Mouse (Mus musculus): ENCODE results near the gene Chdh. TPM values are rescaled to one million over a fixed set of nuclear protein-coding genes. Genes with fewer than 3 reads are reported as not detected.

Gene Chdh
- polyA plus RNA-seq, 1 experiment from 2014 or later, result 0.34 TPM

DNA sequence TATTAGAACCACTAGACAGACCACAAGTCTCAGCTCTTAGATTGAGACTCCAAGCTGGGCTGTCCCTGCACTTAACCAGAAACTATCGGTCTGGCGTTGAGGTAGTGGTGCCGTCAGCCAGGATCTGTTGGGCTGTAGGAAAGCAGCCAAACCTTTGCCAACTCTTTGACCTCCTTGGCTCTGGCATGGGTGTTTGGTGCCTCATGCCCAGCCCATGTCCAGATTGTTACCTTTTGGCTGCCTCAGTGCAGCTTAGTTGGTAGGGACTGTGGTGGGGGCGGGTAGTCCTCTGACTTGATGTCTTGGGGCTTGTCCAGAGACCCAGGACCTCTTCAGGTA, 9.6 kb downstream of the Chdh start:
- H3K9me3 ChIP-seq, result no peaks in the 10 kb centered on the region
- H3K27me3 ChIP-seq (ENCODE audit: insufficient read depth, poor library complexity, severe bottlenecking), result no peaks in the 10 kb centered on the region
- H3K4me1 ChIP-seq, result no peaks in the 10 kb centered on the region
- no peak for DNase-seq (ENCODE audit: low spot score)
- no peaks in the 10 kb centered on the region for H3K36me3 ChIP-seq
- no peak overlapping the region for H3K27ac ChIP-seq
- H3K4me3 ChIP-seq, result no peak overlapping the region
- 92% methylated on average over 4 of the region's 4 CpGs for WGBS

DNA sequence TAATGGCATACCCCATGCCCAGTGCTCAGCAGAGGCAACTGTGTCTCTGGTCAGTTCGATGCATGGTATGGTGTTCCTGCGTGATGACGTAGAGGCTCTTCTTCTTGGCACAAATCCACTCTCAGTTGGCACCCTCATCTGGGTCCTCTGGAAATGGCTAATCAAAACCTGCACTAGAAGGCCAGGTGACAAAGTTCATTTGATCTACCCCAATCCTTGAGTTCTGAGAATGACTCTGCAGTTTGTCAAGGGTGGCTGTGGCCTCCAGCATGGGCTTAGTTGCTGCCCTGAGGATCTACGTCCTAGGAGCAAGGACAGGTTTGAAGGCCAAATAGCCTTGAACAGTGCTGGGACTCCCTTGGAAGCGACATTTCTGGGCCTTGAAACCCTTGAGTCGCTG, 10.0 kb downstream of the Chdh start:
- Histone ChIP-seq H3K27me3 (ENCODE audit: insufficient read depth, poor library complexity, severe bottlenecking) (no peaks in the 10 kb centered on the region), H3K36me3 (no peaks in the 10 kb centered on the region), H3K27ac (no peak overlapping the region), H3K4me1 (no peaks in the 10 kb centered on the region), H3K9me3 (no peaks in the 10 kb centered on the region), H3K4me3 (no peak overlapping the region)
- no peak for DNase-seq (ENCODE audit: low spot score)
- WGBS, result 83% methylated on average over 6 of the region's 6 CpGs

DNA sequence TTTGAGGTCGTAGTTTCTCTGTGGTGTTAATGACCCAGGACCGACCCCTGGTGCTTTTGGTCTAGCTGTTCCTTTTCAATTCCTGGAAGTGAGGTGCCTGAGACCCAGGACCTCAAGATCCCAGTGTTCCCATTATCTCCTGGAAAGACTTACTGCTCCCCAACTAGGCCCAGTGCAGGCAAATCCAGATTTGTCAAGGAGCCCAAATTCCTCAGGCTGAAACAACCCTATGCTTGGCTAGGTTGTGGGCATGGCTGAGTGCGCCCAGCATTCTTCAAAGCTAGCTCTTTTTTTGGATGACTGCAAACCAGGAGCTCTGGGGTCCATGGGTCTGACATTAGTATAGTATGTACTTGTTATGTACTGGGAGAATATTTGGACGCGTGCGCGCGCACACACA, 10.6 kb downstream of the Chdh start:
- no peaks in the 10 kb centered on the region for H3K36me3 ChIP-seq
- H3K4me3 ChIP-seq, result no peak overlapping the region
- DNase-seq (ENCODE audit: low spot score), result no peak
- H3K27me3 ChIP-seq (ENCODE audit: insufficient read depth, poor library complexity, severe bottlenecking), result no peaks in the 10 kb centered on the region
- WGBS, result 91% methylated on average over 8 of the region's 8 CpGs
- no peaks in the 10 kb centered on the region for H3K4me1 ChIP-seq
- no peaks in the 10 kb centered on the region for H3K9me3 ChIP-seq
- no peak overlapping the region for H3K27ac ChIP-seq

DNA sequence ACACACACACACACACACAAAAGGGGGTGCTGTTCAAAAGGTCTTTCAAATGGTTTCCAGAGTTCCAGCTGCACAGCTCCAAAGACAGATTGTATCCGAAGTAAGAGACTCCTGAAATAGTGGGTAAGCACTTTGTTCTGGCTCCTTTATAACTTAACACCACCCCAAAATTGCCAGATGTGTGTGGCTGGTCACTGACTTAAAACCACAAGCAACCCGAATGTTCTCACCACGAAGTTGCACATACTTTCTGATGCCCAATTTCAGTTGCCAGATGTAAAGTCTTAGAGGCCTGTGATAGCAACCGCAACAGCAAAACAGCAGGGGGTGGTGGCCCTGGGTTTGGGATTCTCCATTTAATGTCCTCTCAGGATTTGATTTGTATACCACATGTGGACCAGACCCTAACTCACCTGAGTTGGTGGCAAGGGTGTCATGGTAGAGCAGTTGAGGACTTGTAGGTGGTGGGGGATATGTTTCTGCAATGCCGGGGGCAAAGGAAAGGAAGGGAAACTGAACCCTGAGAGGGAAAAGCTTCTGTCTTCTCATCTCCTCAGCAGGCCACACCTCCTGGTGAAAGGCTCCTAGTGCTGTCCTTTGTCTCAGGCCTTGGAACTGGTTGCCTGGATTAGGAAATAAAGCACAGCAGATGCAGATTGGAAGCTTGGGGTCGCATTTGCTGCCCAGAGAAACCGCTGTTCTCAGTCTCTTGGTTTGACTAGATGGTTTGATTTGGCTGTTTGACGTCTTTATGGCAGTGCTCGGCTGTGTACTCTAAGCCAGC, 11.2 kb downstream of the Chdh start:
- WGBS, result 63% methylated on average over 9 of the region's 9 CpGs
- Histone ChIP-seq H3K27ac (no peak overlapping the region), H3K27me3 (ENCODE audit: insufficient read depth, poor library complexity, severe bottlenecking) (no peaks in the 10 kb centered on the region), H3K4me3 (no peak overlapping the region), H3K9me3 (no peaks in the 10 kb centered on the region), H3K36me3 (no peaks in the 10 kb centered on the region), H3K4me1 (no peaks in the 10 kb centered on the region)
- no peak for DNase-seq (ENCODE audit: low spot score)

GRCm38 (mm10) chr14:30022471-30022870, 13.6 kb downstream of the Chdh start:
- DNase-seq (ENCODE audit: low spot score), result no peak
- Histone ChIP-seq H3K4me3 (no peak overlapping the region), H3K27ac (no peak overlapping the region), H3K27me3 (ENCODE audit: insufficient read depth, poor library complexity, severe bottlenecking) (no peaks in the 10 kb centered on the region), H3K4me1 (no peaks in the 10 kb centered on the region), H3K36me3 (no peaks in the 10 kb centered on the region), H3K9me3 (no peaks in the 10 kb centered on the region)
- 87% methylated on average over 6 of the region's 6 CpGs for WGBS

DNA sequence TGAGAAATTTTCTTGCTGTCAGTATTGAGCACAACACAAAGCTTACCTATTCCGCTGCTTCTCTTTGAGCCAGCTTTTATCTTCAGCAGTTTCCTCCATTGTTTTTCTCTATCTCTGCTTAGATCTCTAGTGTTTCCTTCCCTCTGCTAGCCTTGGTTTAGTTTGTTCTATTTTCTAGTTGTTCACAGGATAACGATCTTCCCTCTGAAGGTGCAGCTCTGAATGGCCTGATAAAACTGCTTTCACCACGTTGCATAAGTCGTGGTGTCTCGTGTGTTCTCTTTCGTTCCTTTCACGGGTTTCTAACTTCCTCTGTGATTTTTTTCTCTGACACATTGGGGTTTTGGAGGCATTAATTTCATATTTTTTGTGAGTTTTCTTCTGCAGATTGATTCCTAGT, 15.6 kb downstream of the Chdh start:
- no peaks in the 10 kb centered on the region for H3K9me3 ChIP-seq
- no peak overlapping the region for H3K4me3 ChIP-seq
- no peak overlapping the region for H3K27ac ChIP-seq
- DNase-seq (ENCODE audit: low spot score), result no peak
- 53% methylated on average over 7 of the region's 7 CpGs for WGBS
- H3K36me3 ChIP-seq, result no peaks in the 10 kb centered on the region
- H3K4me1 ChIP-seq, result no peaks in the 10 kb centered on the region
- no peaks in the 10 kb centered on the region for H3K27me3 ChIP-seq (ENCODE audit: insufficient read depth, poor library complexity, severe bottlenecking)

DNA sequence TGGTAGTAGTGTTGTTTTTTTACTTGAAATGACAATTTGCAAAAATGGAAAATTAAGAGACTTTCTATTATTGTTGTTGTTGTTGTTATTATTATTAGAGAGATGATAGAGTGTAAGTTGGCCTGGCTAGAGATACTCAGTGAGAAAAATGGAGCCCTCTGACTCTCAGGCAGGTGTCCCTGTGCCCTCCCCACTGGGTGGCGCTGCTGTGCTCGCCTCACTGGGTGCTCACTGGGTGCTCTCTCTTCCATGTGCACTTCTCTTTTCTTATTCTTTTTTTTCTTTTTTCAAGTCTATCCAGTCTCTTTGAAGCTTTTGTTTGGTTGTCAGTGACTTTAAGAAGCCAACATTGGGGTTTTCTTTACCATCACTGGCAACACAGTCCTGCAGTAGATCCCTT, 18.6 kb downstream of the Chdh start:
- Histone ChIP-seq H3K27me3 (ENCODE audit: insufficient read depth, poor library complexity, severe bottlenecking) (no peaks in the 10 kb centered on the region), H3K27ac (no peak overlapping the region), H3K36me3 (no peaks in the 10 kb centered on the region; the same call in 1 of the 2 replicates), H3K4me1 (no peaks in the 10 kb centered on the region), H3K4me3 (no peak overlapping the region), H3K9me3 (no peaks in the 10 kb centered on the region)
- 22% methylated on average over 2 of the region's 2 CpGs for WGBS
- DNase-seq (ENCODE audit: low spot score), result no peak

DNA sequence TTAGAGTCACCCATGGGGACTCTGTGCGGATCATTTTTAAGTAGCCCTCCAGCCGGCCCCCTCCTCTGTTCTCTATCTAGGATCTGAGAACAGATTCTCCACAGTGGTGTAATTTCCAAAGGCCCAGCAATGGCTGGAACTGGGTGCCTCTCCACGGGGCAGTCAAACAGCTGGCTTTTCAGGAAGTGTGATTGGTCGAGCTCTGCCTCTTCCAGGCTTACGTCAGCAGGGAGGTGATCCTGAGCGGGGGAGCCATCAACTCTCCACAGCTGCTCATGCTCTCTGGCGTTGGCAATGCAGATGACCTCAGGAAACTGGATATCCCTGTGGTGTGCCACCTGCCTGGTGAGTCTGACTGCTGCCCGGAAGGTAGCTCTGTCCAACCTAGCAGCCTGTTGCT, 24.6 kb downstream of the Chdh start:
- Histone ChIP-seq H3K4me1 (0 out of 2 replicates have a peak, but pooled peaks cover 3% of the 10 kb centered on the region), H3K36me3 (peaks cover 26% of the 10 kb centered on the region; the same call in 1 of the 2 replicates), H3K27me3 (ENCODE audit: insufficient read depth, poor library complexity, severe bottlenecking) (0 out of 2 replicates have a peak, but pooled peaks cover 4% of the 10 kb centered on the region), H3K4me3 (no peak overlapping the region), H3K9me3 (no peaks in the 10 kb centered on the region), H3K27ac (no peak overlapping the region)
- 62% methylated on average over 8 of the region's 8 CpGs for WGBS
- DNase-seq (ENCODE audit: low spot score), result no peak

- 0 out of 2 replicates have a peak, but pooled peaks cover 3% of the 10 kb centered on the region for H3K4me1 ChIP-seq
- H3K4me3 ChIP-seq, result no peak overlapping the region
- 89% methylated on average over 18 of the region's 18 CpGs for WGBS
- H3K27ac ChIP-seq, result no peak overlapping the region
- H3K36me3 ChIP-seq, result peaks cover 34% of the 10 kb centered on the region; the same call in 1 of the 2 replicates
- DNase-seq (ENCODE audit: low spot score), result no peak
- no peaks in the 10 kb centered on the region for H3K9me3 ChIP-seq
- H3K27me3 ChIP-seq (ENCODE audit: insufficient read depth, poor library complexity, severe bottlenecking), result 0 out of 2 replicates have a peak, but pooled peaks cover 4% of the 10 kb centered on the region
Observed at GRCm38 (mm10) chr14:30038431-30038830, 29.6 kb downstream of the Chdh start.

DNA sequence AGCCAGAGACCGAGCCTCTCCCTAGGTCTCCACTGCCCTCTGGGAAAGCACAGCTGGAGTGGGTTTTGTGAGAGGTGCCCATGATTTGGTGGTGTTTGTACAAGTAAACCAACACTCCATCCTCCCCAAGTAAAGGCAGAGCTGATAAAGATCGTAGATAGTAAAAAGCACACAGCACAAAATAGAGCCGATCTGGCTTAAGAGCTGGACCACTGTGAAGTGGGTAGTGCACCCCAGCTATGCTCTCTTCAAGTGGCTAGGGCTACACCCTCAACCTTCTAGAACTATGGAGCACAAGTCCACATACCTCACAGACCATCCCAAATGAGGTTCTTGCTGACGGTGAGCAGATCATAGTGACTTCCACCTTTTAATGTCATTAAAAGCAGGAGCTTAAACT, 30.6 kb downstream of the Chdh start:
- Histone ChIP-seq H3K36me3 (peaks cover 24% of the 10 kb centered on the region; the same call in 1 of the 2 replicates), H3K4me3 (no peak overlapping the region), H3K4me1 (0 out of 2 replicates have a peak, but pooled peaks cover 3% of the 10 kb centered on the region), H3K27ac (no peak overlapping the region), H3K27me3 (ENCODE audit: insufficient read depth, poor library complexity, severe bottlenecking) (0 out of 2 replicates have a peak, but pooled peaks cover 4% of the 10 kb centered on the region), H3K9me3 (no peaks in the 10 kb centered on the region)
- WGBS, result 70% methylated on average over 4 of the region's 4 CpGs
- DNase-seq (ENCODE audit: low spot score), result no peak

DNA sequence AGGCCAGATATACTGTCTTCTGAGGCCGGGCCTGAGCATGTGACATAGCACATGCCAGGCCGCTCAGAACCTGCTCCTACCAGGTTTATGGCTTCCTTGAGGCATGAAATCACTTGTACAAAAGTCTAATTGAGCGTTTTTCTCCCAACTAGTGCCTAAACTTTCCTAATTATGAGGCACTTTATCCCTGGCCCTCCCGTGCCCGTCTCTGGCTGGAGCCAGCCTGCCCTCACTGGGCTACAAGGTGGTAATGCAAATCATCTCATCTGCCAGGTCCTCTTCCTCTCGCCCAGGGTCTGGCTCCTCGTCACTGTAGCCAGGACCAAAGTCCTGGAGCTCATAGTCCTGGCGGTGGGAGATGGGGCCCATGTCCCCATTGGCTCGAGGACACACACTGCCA, 33.0 kb downstream of the Chdh start:
- no peak overlapping the region for H3K4me3 ChIP-seq
- no peak for DNase-seq (ENCODE audit: low spot score)
- WGBS, result 81% methylated on average over 9 of the region's 9 CpGs
- H3K9me3 ChIP-seq, result no peaks in the 10 kb centered on the region
- H3K4me1 ChIP-seq, result peaks cover 4% of the 10 kb centered on the region; the same call in 1 of the 2 replicates
- H3K36me3 ChIP-seq, result peaks cover 17% of the 10 kb centered on the region; the same call in 1 of the 2 replicates
- H3K27me3 ChIP-seq (ENCODE audit: insufficient read depth, poor library complexity, severe bottlenecking), result no peaks in the 10 kb centered on the region
- H3K27ac ChIP-seq, result no peak overlapping the region

DNA sequence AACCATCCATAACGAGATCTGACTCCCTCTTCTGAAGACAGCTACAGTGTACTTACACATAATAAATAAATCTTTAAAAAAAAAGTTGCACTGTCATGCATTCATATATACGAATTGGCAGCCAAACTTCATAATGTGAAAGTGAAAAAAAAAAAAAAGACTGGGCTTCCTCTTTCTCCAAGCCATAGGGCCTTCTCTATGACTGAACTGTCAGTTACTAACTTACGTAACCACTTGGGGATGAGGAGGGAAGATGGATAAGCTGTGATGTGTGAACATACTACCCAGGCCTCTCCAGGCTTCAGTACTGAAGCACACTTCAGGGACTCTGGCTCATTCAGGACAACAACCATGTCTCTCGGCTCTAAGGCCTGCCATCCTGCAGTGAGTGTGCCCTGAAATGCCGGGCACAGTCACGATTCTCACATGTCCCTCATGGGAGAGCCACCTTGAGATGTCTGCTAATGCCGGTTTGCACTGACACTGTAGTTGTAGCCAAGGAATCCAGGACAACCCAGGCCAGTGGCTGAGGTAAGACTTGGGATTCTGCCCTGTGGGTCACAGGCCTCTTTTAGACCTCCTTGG, 34.6 kb downstream of the Chdh start:
- WGBS, result 88% methylated on average over 7 of the region's 7 CpGs
- H3K36me3 ChIP-seq, result peaks cover 17% of the 10 kb centered on the region
- peaks cover 4% of the 10 kb centered on the region; the same call in 1 of the 2 replicates for H3K4me1 ChIP-seq
- no peaks in the 10 kb centered on the region for H3K27me3 ChIP-seq (ENCODE audit: insufficient read depth, poor library complexity, severe bottlenecking)
- H3K27ac ChIP-seq, result no peak overlapping the region
- no peak overlapping the region for H3K4me3 ChIP-seq
- no peak for DNase-seq (ENCODE audit: low spot score)
- H3K9me3 ChIP-seq, result no peaks in the 10 kb centered on the region

DNA sequence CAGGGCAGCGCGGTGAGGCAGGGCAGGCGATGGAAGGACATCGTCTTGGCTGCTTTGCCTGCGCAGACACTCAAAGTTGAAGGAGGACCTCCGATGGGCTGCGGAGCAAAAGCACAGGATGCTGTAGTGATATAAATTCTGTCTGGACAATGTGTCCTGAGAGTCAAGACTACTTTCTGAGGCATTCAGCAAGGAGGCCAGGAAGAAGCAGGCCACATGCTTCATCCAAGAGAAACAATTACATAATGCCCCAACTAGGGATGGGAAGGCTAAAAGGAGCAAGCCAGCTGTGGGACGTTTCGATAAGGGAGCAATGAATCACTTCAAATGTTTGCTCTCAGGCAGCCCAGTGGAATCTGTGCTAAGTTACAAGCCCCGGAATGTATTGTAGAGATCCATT, 36.4 kb downstream of the Chdh start:
- Histone ChIP-seq H3K9me3 (no peaks in the 10 kb centered on the region), H3K27me3 (ENCODE audit: insufficient read depth, poor library complexity, severe bottlenecking) (no peaks in the 10 kb centered on the region), H3K36me3 (peaks cover 21% of the 10 kb centered on the region), H3K4me1 (peaks cover 4% of the 10 kb centered on the region; the same call in 1 of the 2 replicates), H3K27ac (no peak overlapping the region), H3K4me3 (no peak overlapping the region)
- no peak for DNase-seq (ENCODE audit: low spot score)
- WGBS, result 78% methylated on average over 10 of the region's 10 CpGs
